Mouse (Mus musculus) embryonic facial prominence, embryonic 13.5 days (tissue): ENCODE data around the gene Gse1. TPM values are rescaled to one million over a fixed set of nuclear protein-coding genes. Genes with fewer than 3 reads are reported as not detected.
A peak's percentile ranks its signal among the peaks of the same experiment; 100 is the strongest.

Experiments used
- ATAC-seq: fragments of 200-750 bp; cut with Nextera tagmentation; 2 replicates; pipeline ENCODE4 v1.8.0; 2017; ENCODE audit warnings: low read depth; ENCODE audit not compliant: insufficient number of reproducible peaks, insufficient read depth, low FRiP score, low TSS enrichment
- H3K27ac ChIP-seq: fragments of 300-500 bp; sonication (generic); 2 replicates; pipeline ENCODE4 v1.5.1; 2015; ENCODE audit warnings: moderate library complexity, mild to moderate bottlenecking, inconsistent platforms
- H3K27me3 ChIP-seq: fragments of 300-500 bp; sonication (generic); 2 replicates; pipeline ENCODE4 v1.6.1; 2015; ENCODE audit warnings: mild to moderate bottlenecking, inconsistent platforms
- H3K36me3 ChIP-seq: fragments of 300-500 bp; sonication (generic); 2 replicates; pipeline ENCODE4 v1.6.1; 2015; ENCODE audit warnings: mild to moderate bottlenecking, inconsistent platforms
- H3K4me1 ChIP-seq: fragments of 300-500 bp; sonication (generic); 2 replicates; pipeline ENCODE4 v1.6.1; 2015; ENCODE audit warnings: inconsistent platforms
- H3K4me2 ChIP-seq: fragments of 300-500 bp; sonication (generic); 2 replicates; pipeline ENCODE4 v1.6.1; 2015; ENCODE audit warnings: moderate library complexity, mild to moderate bottlenecking, inconsistent platforms
- H3K4me3 ChIP-seq: fragments of 300-500 bp; sonication (generic); 2 replicates; pipeline ENCODE4 v1.5.1; 2015; ENCODE audit warnings: mild to moderate bottlenecking, inconsistent platforms
- H3K9ac ChIP-seq: fragments of 300-500 bp; sonication (generic); 2 replicates; pipeline ENCODE4 v1.6.1; 2015; ENCODE audit warnings: mild to moderate bottlenecking, inconsistent platforms
- H3K9me3 ChIP-seq: fragments of 300-500 bp; sonication (generic); 2 replicates; pipeline ENCODE4 v1.6.1; 2016; ENCODE audit warnings: inconsistent platforms
- WGBS: fragments of 180-500 bp; shearing (Covaris S2); methylation state at CpG from one replicate; pipeline ENCODE4 v1.1.7; 2015; ENCODE audit warnings: mixed read lengths; 5-methylcytosine and 5-hydroxymethylcytosine counted together
- polyA plus RNA-seq: library from polyadenylated mRNA; unstranded; fragments of >200 nt; fragmentation: Nextera tagmentation; extraction: Ambion mirVana; gene quantifications from 2 replicates; pipeline ENCODE4 v1.2.1, GENCODE M21; 2015

Gene Gse1
- polyA plus RNA-seq, 1 experiment from 2014 or later: 8.6 TPM

DNA sequence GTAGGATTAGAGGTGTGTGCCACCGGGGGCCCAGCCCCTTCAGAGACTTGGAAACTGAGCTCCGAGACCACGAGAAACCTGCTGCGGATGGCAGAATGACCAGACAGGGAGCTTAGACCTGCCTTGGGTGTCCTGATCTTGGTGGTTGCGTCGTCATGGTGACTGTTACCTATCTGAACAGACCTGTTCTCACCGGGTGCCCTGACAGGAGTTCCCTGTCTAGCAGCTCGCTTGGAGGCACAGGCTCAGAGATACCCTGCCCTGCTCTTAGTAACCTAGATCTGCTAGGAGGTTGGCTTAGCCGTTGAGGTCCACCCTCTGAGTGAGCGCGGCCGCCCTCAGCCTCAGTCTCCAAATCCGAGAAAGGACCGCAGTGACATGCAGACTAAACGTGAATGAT is 292.0 kb downstream of the Gse1 start:
- peak overlapping the region; percentile 36; the same call in 1 of the 2 replicates for H3K9ac ChIP-seq
- WGBS: 61% methylated on average over 15 of the region's 15 CpGs
- ATAC-seq: no peak
- H3K36me3 ChIP-seq: no peaks in the 10 kb centered on the region
- no peaks in the 10 kb centered on the region for H3K9me3 ChIP-seq
- no peaks in the 10 kb centered on the region; the same call in 1 of the 2 replicates for H3K27me3 ChIP-seq
- 0 out of 2 replicates have a peak overlapping the region, but pooled peaks have one; percentile 24 for H3K4me2 ChIP-seq
- H3K4me1 ChIP-seq: peaks cover 79% of the 10 kb centered on the region
- no peak overlapping the region for H3K4me3 ChIP-seq
- peak overlapping the region; percentile 33; the same call in 1 of the 2 replicates for H3K27ac ChIP-seq

DNA sequence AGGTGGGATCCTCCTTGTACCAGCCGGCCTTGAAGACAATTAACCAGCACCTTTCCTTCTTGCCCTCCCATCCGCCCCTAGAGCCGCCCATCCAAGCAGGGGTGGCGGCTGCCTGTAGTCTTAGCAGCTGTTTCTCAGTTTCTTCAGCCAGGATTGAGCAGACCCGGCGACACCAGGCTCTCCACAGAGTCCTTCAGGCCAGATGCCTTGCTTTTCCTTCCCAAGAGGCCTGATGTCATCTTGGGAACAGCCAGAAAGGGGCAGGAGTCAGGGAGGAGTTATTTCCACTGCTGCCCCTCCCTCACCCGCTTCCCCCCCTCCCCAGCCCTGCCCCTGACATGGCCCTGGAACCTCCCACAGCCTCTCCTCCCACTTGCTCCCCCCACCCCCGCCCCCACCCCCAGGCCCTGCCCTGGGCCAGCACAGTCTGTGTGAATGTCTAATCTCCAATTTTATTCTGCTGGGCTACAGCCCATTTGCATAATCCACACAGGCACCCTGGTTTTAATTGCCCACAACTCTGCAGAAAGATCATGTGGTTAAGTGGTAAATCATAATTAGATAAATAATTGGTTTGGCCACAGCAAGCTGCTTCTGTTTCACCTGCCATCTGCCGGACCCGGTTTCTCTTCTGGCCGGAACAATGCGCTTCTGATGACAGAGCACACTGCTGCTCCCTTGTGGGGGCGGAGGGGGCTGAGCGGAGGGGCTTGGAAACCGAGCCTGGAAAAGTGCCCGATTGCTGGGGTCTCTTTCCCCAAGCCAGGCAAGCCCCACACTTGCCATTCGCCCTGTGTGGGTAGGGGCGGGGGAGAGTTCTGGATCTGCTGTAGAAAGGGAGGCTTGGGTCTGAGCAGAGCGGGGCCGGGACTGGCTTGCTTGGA is 292.7 kb downstream of the Gse1 start:
- ATAC-seq: 0 out of 2 replicates have a peak, but pooled peaks have one; percentile 5
- H3K27me3 ChIP-seq: no peaks in the 10 kb centered on the region; the same call in 1 of the 2 replicates
- H3K9ac ChIP-seq: peak overlapping the region; percentile 36; the same call in 1 of the 2 replicates
- H3K27ac ChIP-seq: peak overlapping the region; percentile 33; the same call in 1 of the 2 replicates
- no peaks in the 10 kb centered on the region for H3K9me3 ChIP-seq
- 15% methylated on average over 20 of the region's 20 CpGs for WGBS
- H3K4me2 ChIP-seq: peak overlapping the region; percentile 24
- H3K36me3 ChIP-seq: no peaks in the 10 kb centered on the region
- no peak overlapping the region for H3K4me3 ChIP-seq
- H3K4me1 ChIP-seq: peaks cover 82% of the 10 kb centered on the region

DNA sequence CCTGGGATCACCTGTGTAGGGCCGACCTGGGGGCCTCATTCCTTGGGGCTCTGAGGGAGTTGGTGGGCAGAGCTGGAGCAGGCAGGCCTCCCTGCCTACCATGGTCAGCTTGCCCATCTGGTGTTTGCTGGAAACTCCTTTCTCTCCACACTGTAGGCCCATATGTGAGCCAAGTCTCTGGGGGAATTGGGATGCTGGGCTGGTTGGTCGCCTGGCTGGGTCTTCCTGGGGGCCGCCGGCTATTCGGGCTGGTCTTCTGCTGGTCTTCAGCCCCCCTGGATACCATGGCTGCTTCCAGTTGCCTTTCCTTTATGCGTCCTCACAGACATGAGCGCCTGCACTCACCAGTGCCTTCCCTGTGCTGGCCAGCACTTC is 293.3 kb downstream of the Gse1 start:
- Histone ChIP-seq H3K9ac (no peak overlapping the region), H3K36me3 (no peaks in the 10 kb centered on the region), H3K27ac (no peak overlapping the region; the same call in 1 of the 2 replicates), H3K9me3 (no peaks in the 10 kb centered on the region), H3K4me1 (peaks cover 82% of the 10 kb centered on the region), H3K4me2 (no peak overlapping the region), H3K4me3 (no peak overlapping the region), H3K27me3 (no peaks in the 10 kb centered on the region; the same call in 1 of the 2 replicates)
- no peak for ATAC-seq
- WGBS: 61% methylated on average over 7 of the region's 7 CpGs

DNA sequence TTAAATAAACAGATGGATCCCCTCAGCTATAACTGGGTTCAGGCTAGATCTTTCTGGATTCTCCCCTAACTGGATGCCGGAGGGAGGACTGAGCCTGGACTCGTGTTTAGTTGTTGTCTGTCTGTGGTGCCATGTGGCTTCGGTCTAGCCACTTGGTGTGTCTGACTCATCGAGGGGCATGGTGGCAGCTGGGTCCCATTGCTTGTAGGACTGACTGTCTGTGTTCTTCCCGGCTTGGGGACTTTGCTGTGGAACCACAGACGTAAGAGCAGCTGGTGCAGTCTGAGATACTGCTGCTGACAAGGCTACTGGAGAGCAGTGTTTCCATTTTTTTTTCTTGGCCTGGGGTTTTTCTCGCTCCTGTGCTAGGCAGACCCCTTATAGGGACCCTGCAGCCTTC is 295.4 kb downstream of the Gse1 start:
- Histone ChIP-seq H3K4me1 (peaks cover 82% of the 10 kb centered on the region), H3K27me3 (no peaks in the 10 kb centered on the region; the same call in 1 of the 2 replicates), H3K9ac (no peak overlapping the region), H3K36me3 (no peaks in the 10 kb centered on the region), H3K9me3 (no peaks in the 10 kb centered on the region), H3K4me2 (no peak overlapping the region), H3K4me3 (no peak overlapping the region), H3K27ac (no peak overlapping the region)
- ATAC-seq: no peak
- 73% methylated on average over 7 of the region's 7 CpGs for WGBS

DNA sequence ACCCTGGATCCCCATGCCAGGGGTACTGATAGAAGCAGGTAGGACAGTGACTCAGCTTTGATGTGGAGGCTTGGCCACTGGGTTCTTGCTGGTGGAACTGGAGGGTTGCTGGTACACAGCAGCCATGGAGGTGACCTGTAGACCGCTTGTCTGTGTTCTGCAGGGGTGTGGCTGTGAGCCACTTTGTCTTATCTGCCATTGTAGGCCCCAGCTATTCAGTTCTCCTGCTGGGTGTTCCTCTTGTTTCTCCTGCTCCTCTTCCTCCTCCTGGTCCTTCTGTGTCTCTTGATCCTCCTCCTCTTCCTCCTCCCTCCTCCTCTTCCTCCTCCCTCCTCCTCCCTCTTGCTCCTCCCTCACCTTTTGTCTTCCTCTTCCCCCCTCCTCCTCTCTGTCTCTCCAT is 296.9 kb downstream of the Gse1 start:
- no peak overlapping the region for H3K27ac ChIP-seq
- WGBS: 88% methylated on average over 1 of the region's 1 CpGs
- H3K9me3 ChIP-seq: no peaks in the 10 kb centered on the region
- H3K4me3 ChIP-seq: no peak overlapping the region
- no peak overlapping the region for H3K9ac ChIP-seq
- no peaks in the 10 kb centered on the region for H3K36me3 ChIP-seq
- no peak for ATAC-seq
- no peak overlapping the region for H3K4me2 ChIP-seq
- no peaks in the 10 kb centered on the region; the same call in 1 of the 2 replicates for H3K27me3 ChIP-seq
- peaks cover 74% of the 10 kb centered on the region for H3K4me1 ChIP-seq

DNA sequence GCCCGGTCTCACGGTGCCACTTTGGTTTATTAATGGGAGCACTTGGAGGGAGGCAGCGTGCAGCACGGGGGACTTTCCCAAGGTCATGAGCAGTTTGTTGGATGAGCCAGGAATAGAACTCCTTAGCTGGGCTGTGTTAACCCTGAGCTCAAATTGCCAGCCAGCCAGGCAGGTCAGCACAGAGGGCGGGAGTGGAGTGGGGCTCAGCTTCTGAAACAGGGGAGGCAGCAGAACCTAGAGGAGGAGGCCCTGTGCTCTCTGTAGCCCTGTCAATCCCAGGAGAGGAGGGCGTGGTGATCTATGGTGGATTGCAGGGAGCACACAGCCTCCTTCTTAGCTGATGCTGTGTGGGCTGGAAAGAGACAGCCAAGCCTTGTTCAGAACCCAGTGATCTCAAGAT is 297.6 kb downstream of the Gse1 start:
- H3K4me1 ChIP-seq: peaks cover 68% of the 10 kb centered on the region
- H3K4me2 ChIP-seq: no peak overlapping the region
- H3K27me3 ChIP-seq: no peaks in the 10 kb centered on the region; the same call in 1 of the 2 replicates
- WGBS: 58% methylated on average over 6 of the region's 6 CpGs
- H3K9me3 ChIP-seq: no peaks in the 10 kb centered on the region
- H3K36me3 ChIP-seq: no peaks in the 10 kb centered on the region
- no peak for ATAC-seq
- H3K4me3 ChIP-seq: no peak overlapping the region
- H3K9ac ChIP-seq: no peak overlapping the region
- H3K27ac ChIP-seq: no peak overlapping the region

DNA sequence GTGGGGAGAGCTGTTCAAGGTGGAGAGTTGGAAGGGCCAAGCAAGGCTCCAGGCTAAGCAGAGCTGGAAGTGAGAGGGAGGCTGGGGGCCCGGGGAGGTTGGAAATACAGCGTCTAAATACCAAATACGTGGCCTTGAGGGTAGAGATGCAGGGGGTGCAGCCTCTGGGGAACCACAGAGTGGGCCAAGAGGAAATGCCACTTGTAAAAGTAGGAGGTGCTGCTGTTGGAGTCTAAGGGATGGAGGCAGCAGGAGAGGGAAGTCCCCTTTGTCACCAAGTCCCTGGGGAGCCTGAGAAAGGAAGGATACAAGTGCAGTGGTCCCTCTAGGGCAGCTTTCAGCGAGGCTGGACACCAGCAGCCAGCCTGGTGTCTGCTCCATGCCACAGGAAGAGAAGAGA is 298.3 kb downstream of the Gse1 start:
- Histone ChIP-seq H3K4me2 (no peak overlapping the region), H3K27me3 (no peaks in the 10 kb centered on the region; the same call in 1 of the 2 replicates), H3K9me3 (no peaks in the 10 kb centered on the region), H3K4me3 (no peak overlapping the region), H3K9ac (no peak overlapping the region), H3K4me1 (peaks cover 66% of the 10 kb centered on the region), H3K27ac (no peak overlapping the region), H3K36me3 (no peaks in the 10 kb centered on the region)
- ATAC-seq: no peak
- 24% methylated on average over 4 of the region's 4 CpGs for WGBS

DNA sequence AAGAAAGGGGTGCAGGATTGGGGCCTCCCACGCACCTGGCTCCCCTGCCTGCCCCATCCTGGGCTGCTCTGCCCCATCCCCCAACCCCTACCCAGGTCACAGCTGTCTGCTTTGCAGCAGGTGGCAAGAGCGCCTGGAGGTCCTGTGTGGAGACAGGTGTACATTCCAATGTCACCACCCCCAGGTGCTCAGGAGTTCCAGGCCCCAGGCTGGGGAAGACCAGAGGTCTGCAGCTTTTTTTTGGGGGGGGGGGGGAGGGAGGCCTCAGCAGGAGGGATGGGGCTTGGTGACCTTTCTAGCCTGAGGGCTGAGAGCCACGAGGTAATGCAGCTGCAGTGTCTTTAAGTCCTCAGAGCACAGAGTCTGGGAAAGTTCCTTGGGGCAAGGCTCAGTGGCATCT is 300.1 kb downstream of the Gse1 start:
- ATAC-seq: no peak
- H3K9me3 ChIP-seq: no peaks in the 10 kb centered on the region
- H3K9ac ChIP-seq: no peak overlapping the region
- no peaks in the 10 kb centered on the region for H3K36me3 ChIP-seq
- H3K4me1 ChIP-seq: peaks cover 79% of the 10 kb centered on the region
- no peak overlapping the region for H3K4me3 ChIP-seq
- H3K4me2 ChIP-seq: no peak overlapping the region
- no peak overlapping the region for H3K27ac ChIP-seq
- WGBS: 17% methylated on average over 3 of the region's 3 CpGs
- no peaks in the 10 kb centered on the region; the same call in 1 of the 2 replicates for H3K27me3 ChIP-seq

DNA sequence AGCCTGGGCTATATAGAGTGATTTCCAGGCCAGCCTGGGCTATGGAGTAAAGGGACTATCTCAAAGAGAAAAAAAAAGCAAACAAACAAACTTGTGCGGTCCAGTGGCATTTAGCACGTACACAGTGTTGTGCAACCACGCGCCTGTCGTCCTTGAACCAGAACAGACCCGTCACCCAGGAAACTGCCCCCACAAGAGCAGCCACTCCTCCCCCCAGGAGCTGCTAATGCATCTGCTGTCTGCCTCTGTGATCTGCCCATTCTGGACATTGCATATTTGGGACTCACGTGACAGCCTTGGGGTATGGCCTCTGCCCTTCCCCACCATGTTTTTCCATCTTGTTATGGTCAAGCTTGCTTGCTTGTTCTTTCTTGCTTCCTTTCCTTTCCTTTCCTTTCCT is 301.0 kb downstream of the Gse1 start:
- H3K27me3 ChIP-seq: peaks cover 9% of the 10 kb centered on the region
- H3K9me3 ChIP-seq: no peaks in the 10 kb centered on the region
- H3K27ac ChIP-seq: no peak overlapping the region
- H3K4me1 ChIP-seq: peaks cover 80% of the 10 kb centered on the region
- H3K36me3 ChIP-seq: no peaks in the 10 kb centered on the region
- no peak overlapping the region for H3K4me3 ChIP-seq
- whole genome bisulfite sequencing: 52% methylated on average over 7 of the region's 7 CpGs
- no peak overlapping the region for H3K4me2 ChIP-seq
- H3K9ac ChIP-seq: no peak overlapping the region
- ATAC-seq: no peak

DNA sequence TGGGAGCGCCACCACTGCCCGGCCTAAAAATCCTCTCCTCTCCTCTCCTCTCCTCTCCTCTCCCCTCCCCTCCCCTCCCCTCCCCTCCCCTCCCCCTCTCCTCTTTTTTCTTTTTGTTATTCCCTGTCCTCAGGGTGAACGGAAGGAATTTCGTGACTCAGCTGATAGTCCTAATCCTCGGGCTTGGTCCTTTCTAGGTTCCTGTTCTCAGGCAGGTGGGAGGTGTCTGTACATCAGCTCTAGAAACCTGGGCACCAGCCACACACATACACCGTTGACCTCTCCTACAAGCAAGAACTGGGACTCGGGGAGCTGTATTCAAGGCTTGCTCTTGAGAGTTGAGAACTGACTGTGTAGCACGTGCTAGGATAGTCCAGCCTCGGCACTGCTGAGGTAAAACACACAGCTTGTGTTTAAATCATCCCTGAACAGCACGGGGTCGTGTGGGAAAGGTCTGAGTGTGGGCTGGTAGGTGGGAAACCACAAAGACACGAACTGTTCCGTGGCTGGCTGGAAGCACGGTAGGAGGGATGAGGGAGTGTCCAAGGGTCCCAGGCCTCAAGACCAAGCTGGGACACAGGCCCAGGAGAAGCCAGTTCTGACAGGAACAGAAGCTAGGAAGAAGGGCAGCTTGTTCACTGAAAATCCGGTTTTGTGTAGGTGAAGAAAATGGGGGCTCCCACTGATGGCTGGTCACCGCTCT is 302.8 kb downstream of the Gse1 start:
- H3K4me2 ChIP-seq: no peak overlapping the region
- H3K4me3 ChIP-seq: no peak overlapping the region
- peaks cover 9% of the 10 kb centered on the region for H3K27me3 ChIP-seq
- H3K4me1 ChIP-seq: peaks cover 83% of the 10 kb centered on the region
- no peak for ATAC-seq
- H3K9me3 ChIP-seq: no peaks in the 10 kb centered on the region
- H3K36me3 ChIP-seq: no peaks in the 10 kb centered on the region
- no peak overlapping the region for H3K9ac ChIP-seq
- 60% methylated on average over 16 of the region's 16 CpGs for WGBS
- H3K27ac ChIP-seq: 0 out of 2 replicates have a peak overlapping the region, but pooled peaks have one; percentile 41

DNA sequence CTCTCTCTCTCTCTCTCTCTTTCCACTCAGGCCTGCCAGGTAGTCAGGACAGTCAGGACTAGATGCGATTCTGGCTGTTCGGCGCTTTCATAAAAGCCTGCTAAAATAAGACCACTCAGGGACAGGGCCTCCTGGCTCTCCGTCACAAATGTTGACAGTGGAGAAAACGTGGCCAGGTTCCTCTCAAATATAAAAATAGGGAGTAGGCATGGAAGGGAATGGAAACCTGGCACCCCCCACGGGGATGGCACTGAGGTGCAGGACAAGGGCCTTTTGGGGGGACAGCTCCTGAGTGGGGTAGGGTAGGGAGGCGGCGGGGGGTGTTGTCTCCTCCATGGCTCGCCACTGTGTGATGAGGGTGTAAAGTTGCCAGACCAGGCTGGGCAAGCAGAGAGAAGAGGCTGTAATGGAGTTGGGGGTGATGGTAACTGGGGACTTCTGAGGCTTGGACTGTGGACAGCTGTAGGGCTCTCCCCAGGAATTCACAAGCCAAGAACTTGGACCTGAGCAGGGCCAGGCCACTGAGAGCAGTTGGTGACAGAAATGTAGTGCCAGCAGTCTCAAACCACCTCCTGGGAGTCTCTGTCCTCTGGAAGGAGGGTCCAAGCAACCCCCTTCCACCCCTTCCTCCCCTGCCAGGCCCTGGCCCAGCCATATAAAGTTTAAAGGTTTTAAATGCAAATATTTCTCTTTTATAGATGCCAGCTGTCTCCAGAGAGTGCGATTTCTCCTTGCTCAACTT is 303.7 kb downstream of the Gse1 start:
- no peak for ATAC-seq
- no peak overlapping the region for H3K4me3 ChIP-seq
- peak overlapping the region; percentile 41; the same call in 1 of the 2 replicates for H3K27ac ChIP-seq
- peaks cover 9% of the 10 kb centered on the region for H3K27me3 ChIP-seq
- no peaks in the 10 kb centered on the region for H3K9me3 ChIP-seq
- H3K36me3 ChIP-seq: no peaks in the 10 kb centered on the region
- WGBS: 45% methylated on average over 10 of the region's 10 CpGs
- 0 out of 2 replicates have a peak overlapping the region, but pooled peaks have one; percentile 11 for H3K9ac ChIP-seq
- peaks cover 82% of the 10 kb centered on the region for H3K4me1 ChIP-seq
- peak overlapping the region; percentile 57 for H3K4me2 ChIP-seq
